Mouse (Mus musculus) MEL (cell line): Measurements from ENCODE around the gene Tgm2. TPM values are rescaled to one million over a fixed set of nuclear protein-coding genes. Genes with fewer than 3 reads are reported as not detected.

ENCODE experiments used
- DNase-seq: peaks from one replicate; pipeline ENCODE4 v3.0.0; 2011; ENCODE audit warnings: low read depth, low spot score
- H3K27ac ChIP-seq: 2 replicates; pipeline ENCODE4 v1.5.1; 2012; ENCODE audit warnings: low read depth, mild to moderate bottlenecking, control low read depth, low read length, moderate library complexity; ENCODE audit not compliant: control insufficient read depth
- H3K27me3 ChIP-seq, 2 experiments: fragments of 150-350 bp in 1 of 2; sonication (generic) in 1 of 2; 2 replicates each; pipeline ENCODE4 v1.6.1; 2012; ENCODE audit warnings: low read length in 2 of 2, mild to moderate bottlenecking in 2 of 2, improper control_type of control experiment in 1 of 2, moderate library complexity in 1 of 2; ENCODE audit not compliant: insufficient read depth in 2 of 2, control insufficient read depth in 1 of 2
- H3K36me3 ChIP-seq, 2 experiments: 2 replicates each; pipeline ENCODE4 v1.6.1; 2012 to 2014; ENCODE audit warnings: low read length in 2 of 2, improper control_type of control experiment in 1 of 2, inconsistent platforms in 1 of 2, mild to moderate bottlenecking in 1 of 2; ENCODE audit not compliant: insufficient read depth in 2 of 2, control insufficient read depth in 1 of 2
- H3K4me1 ChIP-seq, 2 experiments: fragments of 150-350 bp in 1 of 2; sonication (generic) in 1 of 2; 2 replicates each; pipeline ENCODE4 v1.6.1; 2012; ENCODE audit warnings: low read length in 2 of 2, improper control_type of control experiment in 1 of 2, mild to moderate bottlenecking in 1 of 2; ENCODE audit not compliant: insufficient read depth in 2 of 2, control insufficient read depth in 1 of 2
- H3K4me3 ChIP-seq, 2 experiments: fragments of 150-350 bp in 1 of 2; sonication (generic) in 1 of 2; 2 replicates each; pipeline ENCODE4 v1.5.1; 2012; ENCODE audit warnings: low read depth in 2 of 2, low read length in 2 of 2, mild to moderate bottlenecking in 2 of 2, moderate library complexity in 2 of 2, control low read depth in 1 of 2, improper control_type of control experiment in 1 of 2; ENCODE audit not compliant: control insufficient read depth in 1 of 2, insufficient read depth in 1 of 2
- H3K79me2 ChIP-seq: 2 replicates; pipeline ENCODE4 v1.6.1; 2012; ENCODE audit warnings: mild to moderate bottlenecking, low read length, moderate library complexity; ENCODE audit not compliant: control insufficient read depth, poor library complexity, insufficient read depth
- H3K9ac ChIP-seq: 2 replicates; pipeline ENCODE4 v1.6.1; 2012; ENCODE audit warnings: low read depth, mild to moderate bottlenecking, control low read depth, low read length, moderate library complexity; ENCODE audit not compliant: control insufficient read depth, poor library complexity, severe bottlenecking
- H3K9me3 ChIP-seq: fragments of 150-350 bp; sonication (generic); replicated peaks from 2 replicates; pipeline ENCODE4 v1.6.1; 2012; ENCODE audit warnings: mild to moderate bottlenecking, low read length, improper control_type of control experiment, moderate library complexity; ENCODE audit not compliant: insufficient read depth
- BHLHE40 ChIP-seq: IDR thresholded peaks from 2 replicates; pipeline ENCODE4 v1.6.1; 2012; ENCODE audit warnings: low read depth, mild to moderate bottlenecking, inconsistent platforms, low read length, improper control_type of control experiment, borderline replicate concordance
- CHD2 ChIP-seq: IDR thresholded peaks from 2 replicates; pipeline ENCODE4 v1.6.1; 2011; ENCODE audit warnings: low read length, improper control_type of control experiment
- ELF1 ChIP-seq: IDR thresholded peaks from 2 replicates; pipeline ENCODE4 v1.6.1; 2014; ENCODE audit warnings: low read depth, mild to moderate bottlenecking, inconsistent platforms, low read length, improper control_type of control experiment, moderate library complexity
- EP300 ChIP-seq, 2 experiments: IDR thresholded peaks; 2 replicates each; pipeline ENCODE4 v1.6.1; 2011; ENCODE audit warnings: improper control_type of control experiment in 2 of 2, low read length in 2 of 2, low read depth in 1 of 2, mild to moderate bottlenecking in 1 of 2
- ETS1 ChIP-seq: IDR thresholded peaks from 2 replicates; pipeline ENCODE4 v1.6.1; 2012; ENCODE audit warnings: low read depth, mild to moderate bottlenecking, inconsistent platforms, low read length, improper control_type of control experiment, moderate library complexity
- GABPA ChIP-seq: IDR thresholded peaks from 2 replicates; pipeline ENCODE4 v1.6.1; 2012; ENCODE audit warnings: low read depth, mild to moderate bottlenecking, inconsistent platforms, low read length, improper control_type of control experiment, moderate library complexity
- HCFC1 ChIP-seq: IDR thresholded peaks from 2 replicates; pipeline ENCODE4 v1.6.1; 2012; ENCODE audit warnings: low read depth, mild to moderate bottlenecking, inconsistent platforms, low read length, improper control_type of control experiment, moderate library complexity
- KAT2A ChIP-seq: conservative IDR thresholded peaks from 2 replicates; pipeline ENCODE4 v1.6.1; 2012; ENCODE audit warnings: low read depth, low read length, improper control_type of control experiment, inconsistent platforms
- MAFK ChIP-seq: IDR thresholded peaks from 2 replicates; pipeline ENCODE4 v1.6.1; 2011; ENCODE audit warnings: low read depth, mild to moderate bottlenecking, low read length, improper control_type of control experiment, borderline replicate concordance
- MAX ChIP-seq: IDR thresholded peaks from 2 replicates; pipeline ENCODE4 v1.6.1; 2011; ENCODE audit warnings: low read length, improper control_type of control experiment
- MEF2A ChIP-seq: IDR thresholded peaks from 2 replicates; pipeline ENCODE4 v1.6.1; 2014; ENCODE audit warnings: low read depth, mild to moderate bottlenecking, inconsistent platforms, low read length, improper control_type of control experiment; ENCODE audit not compliant: poor library complexity, insufficient replicate concordance, severe bottlenecking; ENCODE audit errors: extremely low read depth
- MXI1 ChIP-seq: IDR thresholded peaks from 2 replicates; pipeline ENCODE4 v1.6.1; 2011; ENCODE audit warnings: mild to moderate bottlenecking, low read depth, low read length, improper control_type of control experiment
- MYC ChIP-seq: IDR thresholded peaks from 2 replicates; pipeline ENCODE4 v1.6.1; 2011; ENCODE audit warnings: low read depth, mild to moderate bottlenecking, low read length, improper control_type of control experiment, moderate library complexity
- NRF1 ChIP-seq: IDR thresholded peaks from 2 replicates; pipeline ENCODE4 v1.6.1; 2014; ENCODE audit warnings: low read depth, mild to moderate bottlenecking, inconsistent platforms, low read length, improper control_type of control experiment, moderate library complexity; ENCODE audit not compliant: poor library complexity, insufficient read depth, severe bottlenecking
- POLR2A ChIP-seq, 2 experiments: IDR thresholded peaks; 2 replicates each; pipeline ENCODE4 v1.6.1; 2011 to 2012; ENCODE audit warnings: low read length in 2 of 2, mild to moderate bottlenecking in 2 of 2, control low read depth in 1 of 2, improper control_type of control experiment in 1 of 2, low read depth in 1 of 2, moderate library complexity in 1 of 2; ENCODE audit not compliant: control insufficient read depth in 1 of 2, insufficient read depth in 1 of 2, poor library complexity in 1 of 2
- POLR2AphosphoS2 ChIP-seq: IDR thresholded peaks from 2 replicates; pipeline ENCODE4 v1.6.1; 2011; ENCODE audit warnings: low read length, improper control_type of control experiment
- RAD21 ChIP-seq: IDR thresholded peaks from 2 replicates; pipeline ENCODE4 v1.6.1; 2011; ENCODE audit warnings: mild to moderate bottlenecking, low read depth, low read length, improper control_type of control experiment
- TAL1 ChIP-seq: IDR thresholded peaks from 2 replicates; pipeline ENCODE4 v1.6.1; 2012; ENCODE audit warnings: mild to moderate bottlenecking, inconsistent platforms, low read length, moderate library complexity, mixed read lengths
- TCF12 ChIP-seq: IDR thresholded peaks from 2 replicates; pipeline ENCODE4 v1.6.1; 2014; ENCODE audit warnings: low read depth, mild to moderate bottlenecking, inconsistent platforms, low read length, improper control_type of control experiment, moderate library complexity
- USF1 ChIP-seq: IDR thresholded peaks from 2 replicates; pipeline ENCODE4 v1.6.1; 2014; ENCODE audit warnings: low read depth, mild to moderate bottlenecking, inconsistent platforms, low read length, improper control_type of control experiment, moderate library complexity
- ZC3H11A ChIP-seq: IDR thresholded peaks from 2 replicates; pipeline ENCODE4 v1.6.1; 2012; ENCODE audit warnings: low read depth, mild to moderate bottlenecking, inconsistent platforms, low read length, improper control_type of control experiment
- ZKSCAN1 ChIP-seq: IDR thresholded peaks from 2 replicates; pipeline ENCODE4 v1.6.1; 2012; ENCODE audit warnings: low read depth, mild to moderate bottlenecking, inconsistent platforms, low read length, improper control_type of control experiment, moderate library complexity
- ZNF384 ChIP-seq: IDR thresholded peaks from 2 replicates; pipeline ENCODE4 v1.6.1; 2012; ENCODE audit warnings: low read depth, mild to moderate bottlenecking, inconsistent platforms, low read length, improper control_type of control experiment
- polyA plus RNA-seq, 2 experiments: library from polyadenylated mRNA; stranded (reverse) in 1 of 2; unstranded in 1 of 2; fragments of >175 nt in 1 of 2; fragments of >200 nt in 1 of 2; gene quantifications; 2 replicates each; pipeline versions ENCODE4 v1.2.1 to v1.2.4; 2012; ENCODE audit warnings: low replicate concordance in 2 of 2, low read depth in 1 of 2; ENCODE audit not compliant: insufficient read length in 2 of 2, insufficient read depth in 1 of 2, missing spikeins in 1 of 2
- total RNA-seq: library from RNA; depleted of rRNA; stranded (reverse); fragments of 300-350 nt; gene quantifications from 2 replicates; pipeline ENCODE4 v1.2.3, GENCODE M21; 2012

Gene Tgm2
- total and polyA plus RNA-seq, 3 experiments: 7.7 to 11.0 TPM; not detected in 1

- no peaks in the 10 kb centered on the region for H3K27me3 ChIP-seq
- H3K4me1 ChIP-seq: peaks cover 0 to 4% of the 10 kb centered on the region in 2 experiments; a peak in 1 of 4 replicates
- H3K9me3 ChIP-seq: no peaks in the 10 kb centered on the region
- TF ChIP-seq TCF12 (no peak), MYC (no peak), MAFK (no peak), ZC3H11A (no peak), CHD2 (no peak), ZKSCAN1 (no peak), TAL1 (no peak), MEF2A (no peak), NRF1 (no peak), ZNF384 (no peak), BHLHE40 (no peak), ETS1 (no peak), RAD21 (no peak), POLR2A (IDR thresholded peaks at IDR 0.05; ENCODE audit: control insufficient read depth in 1 of 2, insufficient read depth in 1 of 2, low read depth in 1 of 2, low read length in 2 of 2, poor library complexity in 1 of 2) (no peak), POLR2AphosphoS2 (no peak), USF1 (no peak), MAX (no peak), EP300 (IDR thresholded peaks at IDR 0.05; ENCODE audit: low read depth in 1 of 2, low read length in 2 of 2) (no peak), ELF1 (no peak)
- no peaks in the 10 kb centered on the region for H3K36me3 ChIP-seq
- H3K27ac ChIP-seq: no peak overlapping the region
- DNase-seq: no peak
- no peaks in the 10 kb centered on the region for H3K79me2 ChIP-seq
- H3K9ac ChIP-seq: no peak overlapping the region
- no peak overlapping the region for H3K4me3 ChIP-seq
Observed at GRCm38 (mm10) chr2:158179370-158180111, 33.3 kb upstream of the Tgm2 start.

DNA sequence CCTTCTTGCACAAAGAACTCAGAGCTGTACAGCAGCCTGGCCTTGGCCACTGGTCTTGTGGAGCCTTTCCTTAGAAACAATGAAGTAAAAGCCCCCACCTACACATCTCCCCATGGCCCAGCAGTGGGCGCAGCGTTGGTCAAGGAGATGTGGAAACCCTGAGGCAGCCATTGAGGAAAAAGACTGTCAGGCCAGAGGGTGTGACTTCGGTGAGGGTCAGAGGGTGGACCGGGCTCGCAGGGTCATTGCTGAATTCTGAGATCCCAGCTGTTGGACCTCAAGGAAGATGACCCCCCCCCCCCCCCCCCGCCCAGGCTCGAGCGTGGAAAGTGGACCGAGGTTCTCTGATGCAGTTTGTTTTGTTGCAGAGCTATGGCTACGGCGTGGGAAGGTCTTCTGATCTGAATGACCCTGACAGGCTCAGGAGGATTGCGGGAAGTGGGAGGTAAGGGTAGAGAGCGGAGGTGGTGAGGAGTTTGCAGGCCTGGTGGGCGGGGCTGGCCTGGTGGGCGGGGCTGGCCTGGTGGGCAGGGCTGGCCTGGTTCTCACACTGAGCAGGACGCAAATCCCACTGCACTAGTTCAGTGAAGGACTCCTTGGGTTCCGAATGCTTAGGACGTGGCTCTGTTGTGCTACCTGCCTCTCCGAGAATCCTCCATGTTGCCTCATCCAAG, 32.6 kb upstream of the Tgm2 start:
- DNase-seq: no peak
- no peaks in the 10 kb centered on the region for H3K27me3 ChIP-seq
- no peaks in the 10 kb centered on the region for H3K79me2 ChIP-seq
- no peak overlapping the region for H3K27ac ChIP-seq
- H3K9me3 ChIP-seq: no peaks in the 10 kb centered on the region
- no peak overlapping the region for H3K9ac ChIP-seq
- TF ChIP-seq MXI1 (no peak), ZKSCAN1 (no peak), GABPA (no peak), MAFK (no peak), KAT2A (no peak), RAD21 (no peak), MAX (no peak), HCFC1 (no peak), ELF1 (no peak), TAL1 (no peak), MEF2A (no peak), USF1 (no peak)
- no peaks in the 10 kb centered on the region for H3K36me3 ChIP-seq
- H3K4me1 ChIP-seq: peaks cover 0 to 4% of the 10 kb centered on the region in 2 experiments; a peak in 1 of 4 replicates
- no peak overlapping the region for H3K4me3 ChIP-seq
